ENCODE assay signal across 8 mouse cellular contexts in the genomic region with DNA sequence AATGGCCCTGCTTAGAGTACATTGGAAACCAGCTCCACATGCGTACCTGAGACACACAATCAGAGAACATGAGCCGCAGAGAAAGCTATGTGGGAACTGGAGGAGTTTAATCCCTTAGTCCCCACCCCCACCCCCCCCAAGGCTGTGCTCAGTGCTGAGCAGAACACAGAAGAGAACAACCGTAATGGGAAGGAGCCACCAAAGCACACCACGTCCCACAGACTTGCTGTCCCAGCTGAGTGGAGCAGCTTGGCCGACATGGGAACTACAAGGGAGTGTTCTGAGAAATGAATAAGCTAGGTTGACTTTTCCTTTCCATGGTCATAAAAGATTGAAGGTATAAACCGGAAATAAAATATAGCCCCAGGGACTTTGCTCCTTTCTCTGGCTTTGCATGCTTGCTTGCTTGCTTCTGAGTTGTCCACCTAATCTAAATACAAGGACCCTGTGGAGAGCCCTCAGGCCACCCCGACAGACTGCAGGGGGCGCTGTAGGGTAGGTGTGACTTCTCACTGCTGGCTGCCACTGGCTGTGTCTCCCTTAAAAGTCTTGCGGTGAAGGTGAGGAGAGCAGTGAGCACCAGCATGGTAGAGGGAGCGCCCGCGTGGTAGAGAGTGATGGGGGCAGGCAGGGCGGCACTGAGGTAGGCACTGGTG.
DNase-seq lines count a peak whose midpoint lies in the region; ATAC-seq and TF ChIP-seq lines count a peak whose summit lies in the region.

No protein-coding gene starts in this region.

- no peak overlapping the region for H3K4me3 ChIP-seq in heart, embryonic 12.5 days
- H3K4me3 ChIP-seq in ES-E14 (ENCODE audit: insufficient read depth in 1 of 2, low read depth in 1 of 2, low read length in 2 of 2, poor library complexity in 1 of 2, severe bottlenecking in 1 of 2): no peak overlapping the region
- no peak overlapping the region for H3K4me3 ChIP-seq in limb, embryonic 11.5 days (ENCODE audit: low read depth, low read length)
- H3K4me3 ChIP-seq in stomach, postnatal 0 days (ENCODE audit: low read depth, low read length): no peak overlapping the region

- no peak overlapping the region for H3K4me2 ChIP-seq in heart, embryonic 12.5 days
- no peak overlapping the region for H3K4me2 ChIP-seq in limb, embryonic 11.5 days (ENCODE audit: low read depth, severe bottlenecking)
- no peak overlapping the region for H3K4me2 ChIP-seq in stomach, postnatal 0 days (replicated peaks; ENCODE audit: low read depth)

- in situ Hi-C loops in ES-E14 (cut with MboI; ENCODE audit: low sequenced_read_pairs in 2 of 2, unreplicated experiment in 2 of 2): no loop called here

- intact Hi-C loops in heart, postnatal 14 days (cut with DNase I): no loop called here

- no peak for DNase-seq in heart, postnatal 14 days
- DNase-seq in ES-E14 (ENCODE audit: low read depth, low spot score): peak; percentile 45
- peak; percentile 55 to 73 for DNase-seq in gastrocnemius, adult 8-10 months (ENCODE audit: low spot score in 2 of 2)
- peak; percentile 64 for DNase-seq in limb, embryonic 11.5 days (ENCODE audit: low spot score)
- DNase-seq in stomach, postnatal 0 days (ENCODE audit: low spot score): peak; percentile 66
- no peak for DNase-seq in frontal cortex, postnatal 14 days (ENCODE audit: low spot score in 2 of 2)
- DNase-seq in left cerebral cortex, adult 8-10 months (ENCODE audit: low spot score in 2 of 2): no peak

- no peak overlapping the region for H3K9ac ChIP-seq in heart, embryonic 12.5 days
- no peak overlapping the region for H3K9ac ChIP-seq in ES-E14 (ENCODE audit: insufficient read depth, low read depth, low read length, poor library complexity, severe bottlenecking)
- H3K9ac ChIP-seq in limb, embryonic 11.5 days (ENCODE audit: low read length): no peak overlapping the region
- H3K9ac ChIP-seq in stomach, postnatal 0 days (ENCODE audit: low read length): no peak overlapping the region

- H3K36me3 ChIP-seq in heart, embryonic 12.5 days: peaks cover 10% of the 10 kb centered on the region
- H3K36me3 ChIP-seq in ES-E14 (ENCODE audit: control insufficient read depth, insufficient read depth, low read length, poor library complexity, severe bottlenecking): no peaks in the 10 kb centered on the region
- H3K36me3 ChIP-seq in limb, embryonic 11.5 days (ENCODE audit: control insufficient read depth, insufficient read depth, low read length): no peaks in the 10 kb centered on the region
- peaks cover 4% of the 10 kb centered on the region; the same call in 1 of the 2 replicates for H3K36me3 ChIP-seq in stomach, postnatal 0 days (ENCODE audit: control insufficient read depth, insufficient read depth, low read length)

- peak; percentile 60 for TF ChIP-seq CTCF in stomach, postnatal 0 days (IDR thresholded peaks at IDR 0.05; ENCODE audit: low read depth)

- no peak for ATAC-seq in heart, embryonic 12.5 days (ENCODE audit: insufficient number of reproducible peaks, low FRiP score)
- no peak for ATAC-seq in limb, embryonic 11.5 days (ENCODE audit: insufficient number of reproducible peaks, low FRiP score, low TSS enrichment, low read depth)
- ATAC-seq in stomach, postnatal 0 days (ENCODE audit: low FRiP score, low TSS enrichment): peak; percentile 61; the same call in 1 of the 2 replicates

- peaks cover 22% of the 10 kb centered on the region for H3K4me1 ChIP-seq in heart, embryonic 12.5 days (replicated peaks)
- peaks cover 0 to 2% of the 10 kb centered on the region in 2 experiments; a peak in 1 of 4 replicates for H3K4me1 ChIP-seq in ES-E14 (ENCODE audit: control insufficient read depth in 2 of 2, insufficient read depth in 2 of 2, low read length in 2 of 2, poor library complexity in 1 of 2)
- peaks cover 2% of the 10 kb centered on the region; the same call in 1 of the 2 replicates for H3K4me1 ChIP-seq in limb, embryonic 11.5 days (ENCODE audit: control insufficient read depth, insufficient read depth, low read length)
- H3K4me1 ChIP-seq in stomach, postnatal 0 days (replicated peaks; ENCODE audit: control insufficient read depth, insufficient read depth): no peaks in the 10 kb centered on the region

- no peaks in the 10 kb centered on the region for H3K9me3 ChIP-seq in heart, embryonic 12.5 days (replicated peaks)
- no peaks in the 10 kb centered on the region for H3K9me3 ChIP-seq in ES-E14 (ENCODE audit: control insufficient read depth, insufficient read depth, low read depth, low read length)
- H3K9me3 ChIP-seq in limb, embryonic 11.5 days (ENCODE audit: control insufficient read depth, low read length): no peaks in the 10 kb centered on the region
- no peaks in the 10 kb centered on the region for H3K9me3 ChIP-seq in stomach, postnatal 0 days (ENCODE audit: control insufficient read depth, low read length)

- 54% methylated on average over 13 of the region's 13 CpGs for WGBS in heart, embryonic 12.5 days
- 63% methylated on average over 13 of the region's 13 CpGs for WGBS in limb, embryonic 11.5 days
- 60% methylated on average over 13 of the region's 13 CpGs for WGBS in stomach, postnatal 0 days

- H3K27ac ChIP-seq in heart, embryonic 12.5 days (ENCODE audit: poor library complexity, severe bottlenecking): 0 out of 2 replicates have a peak overlapping the region, but pooled peaks have one; percentile 4
- no peak overlapping the region for H3K27ac ChIP-seq in ES-E14 (ENCODE audit: insufficient read depth, low read depth, low read length, poor library complexity, severe bottlenecking)
- H3K27ac ChIP-seq in limb, embryonic 11.5 days (replicated peaks; ENCODE audit: low read depth, low read length): no peak overlapping the region
- no peak overlapping the region for H3K27ac ChIP-seq in stomach, postnatal 0 days (replicated peaks)

- TF ChIP-seq EP300 in stomach, postnatal 0 days (optimal IDR thresholded peaks at IDR 0.05): no peak

- no peaks in the 10 kb centered on the region for H3K27me3 ChIP-seq in heart, embryonic 12.5 days (replicated peaks)
- H3K27me3 ChIP-seq in limb, embryonic 11.5 days (ENCODE audit: control insufficient read depth, insufficient read depth, low read length): no peaks in the 10 kb centered on the region
- no peaks in the 10 kb centered on the region for H3K27me3 ChIP-seq in stomach, postnatal 0 days (ENCODE audit: control insufficient read depth, insufficient read depth, low read length)

TF ChIP-seq in ES-E14, 5 proteins besides CTCF, POLR2A, EP300 and RAD21:
- TF ChIP-seq ZC3H11A (IDR thresholded peaks at IDR 0.05; ENCODE audit: borderline replicate concordance, low read depth, low read length): no peak
- TF ChIP-seq HCFC1 (IDR thresholded peaks at IDR 0.05; ENCODE audit: borderline replicate concordance, insufficient read depth, low read length): no peak
- no peak for TF ChIP-seq ZNF384 (IDR thresholded peaks at IDR 0.05; ENCODE audit: low read depth, low read length)
- TF ChIP-seq MAFK (IDR thresholded peaks at IDR 0.05; ENCODE audit: insufficient read depth, low read depth, low read length): no peak
- no peak for TF ChIP-seq CHD2 (IDR thresholded peaks at IDR 0.05; ENCODE audit: low read depth, low read length)

Comparison
In these comparisons a context has a peak if more than half of its experiments do, and no peak if none do; other contexts are left out.
1. DNase-seq: peak in ES-E14 (single experiment), gastrocnemius, adult 8-10 months (2 of 2), limb, embryonic 11.5 days (single experiment) and stomach, postnatal 0 days (single experiment); none in heart, postnatal 14 days (0 of 2), frontal cortex, postnatal 14 days (0 of 2) and left cerebral cortex, adult 8-10 months (0 of 2).